Mouse (Mus musculus) urinary bladder, postnatal 36 days (tissue): ENCODE measurements around the gene Pus7l.

ENCODE experiments used
- DNase-seq, 2 experiments: peaks; one replicate each; pipeline ENCODE4 v3.0.0; 2022; ENCODE audit warnings: low spot score in 2 of 2, mixed read lengths in 1 of 2

The Pus7l gene

GRCm38 (mm10) chr15:94543409-94544051, at the start of gene Pus7l, which contains the start of gene Irak4:
Gene Pus7l (minus strand): TSS chr15:94543547.
Gene Irak4 (plus strand): TSS chr15:94543643.
- peak; percentile 93 to 94 for DNase-seq

- DNase-seq = peak in 1 of 2 experiments; percentile 25
These were observed 48.0 kb upstream of the Pus7l start for GRCm38 (mm10) chr15:94591356-94591755.

DNA sequence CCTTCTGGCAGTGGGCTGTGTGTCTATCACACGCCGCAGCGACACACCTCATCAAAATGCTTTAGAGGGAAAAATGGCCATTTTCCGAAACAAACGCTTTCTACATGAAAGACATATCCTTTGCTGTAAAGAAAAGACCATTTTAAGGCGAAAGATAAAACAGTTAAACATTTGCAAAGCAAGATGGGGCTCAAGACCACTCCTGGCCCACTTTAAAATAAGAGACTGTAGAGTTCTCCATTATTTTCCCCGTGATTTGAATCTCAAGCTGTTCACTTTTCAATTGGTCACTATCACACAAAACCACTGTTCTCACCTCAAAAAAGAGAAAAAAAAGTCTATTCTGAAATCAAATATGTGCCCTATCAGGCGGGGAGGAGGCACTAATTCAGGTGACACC, 46.7 kb upstream of the Pus7l start:
- DNase-seq = no peak

GRCm38 (mm10) chr15:94589219-94590075, 46.1 kb upstream of the Pus7l start, which contains the start of gene Twf1:
Gene Twf1 (minus strand): TSS chr15:94589889.
- DNase-seq = peak; percentile 97 to 98

- DNase-seq = no peak
These were observed 44.7 kb upstream of the Pus7l start for GRCm38 (mm10) chr15:94587826-94588715.

GRCm38 (mm10) chr15:94584738-94585137, 41.4 kb upstream of the Pus7l start:
- no peak for DNase-seq

DNA sequence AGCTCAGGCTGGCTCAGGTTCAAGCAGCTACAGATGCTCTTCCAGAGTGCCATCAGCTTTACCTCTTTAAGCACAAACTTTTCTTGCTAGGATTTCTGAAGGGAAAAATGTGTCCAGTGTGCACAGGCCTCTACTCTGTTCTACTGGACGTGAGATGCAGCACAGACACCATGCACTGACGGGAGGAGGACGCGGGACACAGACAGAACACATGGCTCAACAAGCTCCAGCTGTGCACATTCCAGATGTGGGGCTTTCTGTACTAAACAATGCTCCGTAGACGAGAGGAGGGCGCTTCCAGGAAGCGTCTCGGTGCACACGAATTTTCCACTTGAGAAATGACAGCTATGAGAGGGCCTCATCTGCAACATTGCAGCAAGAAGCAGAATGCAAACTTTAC, 39.8 kb upstream of the Pus7l start:
- no peak for DNase-seq

- no peak for DNase-seq
These were observed 38.8 kb upstream of the Pus7l start for GRCm38 (mm10) chr15:94582000-94582593.

GRCm38 (mm10) chr15:94574566-94575268, 31.4 kb upstream of the Pus7l start:
- DNase-seq = no peak

DNA sequence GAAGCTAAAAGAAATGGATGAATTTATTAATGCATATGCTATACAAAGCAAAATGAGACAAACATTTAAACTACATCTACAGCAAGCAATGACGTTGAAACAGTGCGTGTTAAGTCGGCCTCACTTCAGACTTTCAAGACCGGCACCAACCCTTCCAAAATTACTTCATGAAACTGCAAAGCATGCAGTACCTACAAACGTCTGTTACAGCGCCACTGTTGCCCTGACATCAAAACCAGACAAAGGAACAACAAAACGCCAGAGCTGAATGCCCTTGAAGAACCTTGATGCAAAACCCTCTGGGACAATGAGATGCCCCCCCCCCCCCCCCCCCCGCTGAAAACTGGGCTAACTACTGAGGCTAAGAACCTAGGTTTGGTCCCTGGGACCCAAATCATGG, 29.4 kb upstream of the Pus7l start:
- DNase-seq = no peak

- no peak for DNase-seq
These were observed 28.2 kb upstream of the Pus7l start for GRCm38 (mm10) chr15:94571501-94571900.

- no peak for DNase-seq
These were observed 25.3 kb upstream of the Pus7l start for GRCm38 (mm10) chr15:94568496-94569182.

DNA sequence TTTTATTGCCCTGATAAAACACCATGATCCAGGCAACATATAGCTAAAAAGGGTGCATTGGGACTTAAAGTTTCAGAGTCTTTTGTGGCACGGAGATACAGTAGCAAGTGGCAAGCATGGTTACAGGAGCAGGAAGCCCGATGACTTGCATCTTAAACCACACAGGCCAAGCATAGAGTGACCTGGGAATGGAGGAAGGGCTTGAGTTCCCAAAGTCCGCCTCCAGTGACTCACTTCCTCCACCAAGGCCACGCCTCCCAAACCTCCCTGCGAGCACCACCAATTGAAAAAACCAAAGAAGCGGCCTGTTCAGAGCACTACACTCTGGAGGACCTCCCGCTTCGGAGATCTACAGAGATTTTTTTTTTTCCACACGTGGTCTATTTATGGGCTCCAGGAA, 22.5 kb upstream of the Pus7l start:
- DNase-seq = no peak

DNA sequence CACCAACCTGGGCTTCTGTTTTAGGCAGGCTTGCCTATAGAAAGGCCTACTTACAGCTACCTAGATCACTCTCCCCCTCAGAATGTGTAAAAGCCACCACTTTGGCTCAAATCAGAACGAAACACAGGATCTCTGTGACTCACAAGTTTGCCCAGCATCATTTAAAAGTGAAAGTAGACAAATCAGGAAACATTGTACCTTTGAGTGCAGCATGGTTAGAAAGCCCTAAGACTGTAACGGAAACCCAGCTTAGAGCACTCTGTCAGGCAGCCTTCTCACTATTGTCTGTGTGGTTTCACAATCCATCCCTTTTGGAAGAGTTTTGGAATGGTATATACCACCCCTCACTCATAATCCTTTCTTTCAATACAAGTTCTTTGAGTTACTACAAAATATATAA, 21.6 kb upstream of the Pus7l start:
- DNase-seq = no peak

DNA sequence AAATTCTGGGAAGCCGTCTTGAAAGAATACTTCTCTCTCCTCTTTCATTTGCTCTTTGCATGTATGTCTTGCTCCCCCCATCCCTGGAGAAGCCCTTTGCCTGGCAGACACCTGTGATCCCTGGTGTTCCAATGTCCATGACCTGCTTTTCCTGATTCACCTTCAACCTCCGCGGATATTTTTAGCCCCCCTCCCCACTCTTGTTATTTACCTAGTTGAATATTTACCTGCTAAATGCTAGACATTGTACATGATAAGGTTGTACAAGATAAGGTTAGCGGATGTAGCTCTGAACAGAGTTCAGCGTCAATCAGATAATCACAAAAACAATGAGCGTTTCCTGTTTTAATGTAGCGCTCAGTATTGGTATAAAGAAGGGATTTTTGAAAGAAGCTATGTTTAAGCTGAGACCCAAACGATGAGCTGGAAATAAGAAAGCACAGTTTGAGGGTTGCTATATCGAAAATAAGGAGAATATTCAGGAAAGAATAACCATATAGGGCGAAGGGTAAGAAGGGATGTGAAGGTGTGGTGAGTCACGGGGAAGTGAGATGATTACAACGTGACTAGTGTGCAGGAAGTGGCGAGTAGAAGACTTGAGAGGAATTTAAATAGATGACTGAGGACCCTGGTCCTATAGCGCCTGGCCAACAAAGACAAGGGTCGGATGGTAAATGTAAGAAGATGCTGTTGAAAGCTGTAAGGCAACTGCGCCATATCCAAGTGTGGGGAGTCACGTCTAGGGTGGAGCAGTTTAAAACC, 15.7 kb upstream of the Pus7l start:
- DNase-seq = no peak

DNA sequence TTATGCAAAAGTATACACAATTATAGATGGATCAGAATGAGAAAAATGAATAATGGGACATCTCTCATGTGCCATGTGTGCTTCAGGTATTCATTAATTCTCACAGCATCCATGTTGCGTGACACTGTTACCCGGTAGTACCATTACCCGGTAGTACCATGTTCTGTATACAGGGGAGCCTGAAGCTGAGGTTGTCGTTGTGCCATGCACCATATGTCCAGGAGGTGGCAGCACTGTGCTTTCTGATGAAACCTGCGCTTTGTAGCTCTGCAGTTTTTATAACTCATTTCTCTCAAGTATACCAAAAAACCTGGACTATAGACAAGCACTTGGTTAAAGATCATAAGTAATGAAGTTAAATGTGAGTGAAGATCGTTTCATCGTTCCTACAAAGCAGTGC, 14.1 kb upstream of the Pus7l start:
- DNase-seq = peak; percentile 79 to 87

- DNase-seq = no peak
These were observed 10.2 kb upstream of the Pus7l start for GRCm38 (mm10) chr15:94553536-94553935.

DNA sequence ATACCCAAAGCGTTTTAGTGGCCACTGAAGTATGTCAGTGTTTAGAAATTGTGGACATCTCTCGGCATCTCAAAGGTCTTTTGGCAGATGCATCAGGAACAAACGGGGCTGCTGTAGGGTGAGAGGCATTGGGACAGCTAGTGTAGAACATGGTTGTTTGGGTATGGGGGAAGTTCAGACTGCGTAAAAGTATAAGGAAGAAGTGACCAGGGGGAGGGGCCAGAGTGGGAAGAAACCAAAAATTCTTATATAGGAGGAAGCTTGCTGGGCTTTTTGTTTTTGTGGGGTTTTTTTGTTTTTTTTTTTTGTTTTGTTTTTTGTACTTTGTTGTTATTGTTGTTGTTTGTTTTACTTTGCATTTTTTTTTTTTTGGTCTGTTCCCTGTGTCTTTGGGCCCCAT, 1.5 kb upstream of the Pus7l start:
- no peak for DNase-seq

DNA sequence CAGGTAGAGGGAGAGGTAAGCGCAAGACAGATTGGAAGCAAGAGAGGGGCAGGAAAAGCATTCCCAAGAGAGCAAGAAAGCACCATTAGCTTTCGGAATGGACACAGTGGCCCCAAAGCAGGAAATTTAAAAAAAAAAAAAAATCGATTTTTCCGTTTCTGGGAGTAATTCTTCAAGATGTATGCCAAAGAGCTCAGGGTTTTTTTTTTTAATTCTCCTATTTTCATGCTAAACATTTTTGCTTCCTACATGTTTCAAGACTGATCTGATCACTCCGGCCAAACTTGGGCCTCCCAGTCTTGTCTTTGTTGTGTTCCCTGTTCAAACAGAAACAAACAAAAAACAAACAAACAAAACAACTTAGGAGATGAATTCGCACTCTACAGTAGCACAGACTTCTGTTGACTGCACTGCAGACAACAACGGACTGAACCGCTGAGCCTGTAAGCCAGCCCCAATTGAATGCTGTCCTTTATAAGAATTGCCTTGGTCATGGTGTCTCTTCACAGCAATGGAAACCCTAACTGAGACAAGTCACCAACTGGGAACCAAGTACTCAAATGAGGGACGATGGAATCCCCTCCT, 797 bp upstream of the Pus7l start:
- DNase-seq = no peak
